Mouse (Mus musculus): Measurements from ENCODE around the gene Ccnb1. TPM values are rescaled to one million over a fixed set of nuclear protein-coding genes. Genes with fewer than 3 reads are reported as not detected.
A peak's percentile ranks its signal among the peaks of the same experiment; 100 is the strongest.

Ccnb1 gene
- 30.9 and 44.5 TPM in 2 replicates for polyA plus RNA-seq (2015; fragmentation: Nextera tagmentation; extraction: Ambion mirVana)

- under 1% methylated on average over 35 of the region's 35 CpGs for WGBS
- peak within 1 kb of the TSS; percentile 100 for H3K4me2 ChIP-seq
Measured at GRCm38 (mm10) chr13:100786414-100786867, at the start of gene Ccnb1. TSS of gene Ccnb1 (minus strand) at chr13:100786570.

GRCm38 (mm10) chr13:100834777-100835176 is 48.4 kb upstream of the Ccnb1 start:
- Histone ChIP-seq H3K4me2 (no peak overlapping the region), H3K36me3 (replicated peaks) (no peaks in the 10 kb centered on the region), H3K9me3 (no peaks in the 10 kb centered on the region), H3K4me1 (peaks cover 20% of the 10 kb centered on the region), H3K9ac (no peak overlapping the region), H3K4me3 (no peak overlapping the region), H3K27me3 (replicated peaks) (0 out of 2 replicates have a peak, but pooled peaks cover 4% of the 10 kb centered on the region), H3K27ac (no peak overlapping the region)
- no peak for ATAC-seq (replicated peaks)

More at GRCm38 (mm10) chr13:100786414-100786867, at the start of gene Ccnb1:
- H3K4me3 ChIP-seq = peak within 1 kb of the TSS; percentile 66
- ATAC-seq (replicated peaks) = peak; percentile 100
- H3K4me1 ChIP-seq = peaks cover 8% of the 10 kb centered on the region
- H3K9me3 ChIP-seq = no peaks in the 10 kb centered on the region
- no peak within 1 kb of the TSS for H3K27ac ChIP-seq
- no peaks in the 10 kb centered on the region for H3K27me3 ChIP-seq (replicated peaks)
- H3K9ac ChIP-seq = peak within 1 kb of the TSS; percentile 43
- no peaks in the 10 kb centered on the region for H3K36me3 ChIP-seq (replicated peaks)

GRCm38 (mm10) chr13:100833640-100834002 is 47.3 kb upstream of the Ccnb1 start:
- Histone ChIP-seq H3K27ac (peak overlapping the region; percentile 88; the same call in 1 of the 2 replicates), H3K9ac (no peak overlapping the region)

GRCm38 (mm10) chr13:100832741-100833639 is 46.6 kb upstream of the Ccnb1 start, which contains the start of gene Slc30a5:
TSS of gene Slc30a5 (minus strand) at chr13:100833427.
- peak; percentile 98 for ATAC-seq (replicated peaks)
- Histone ChIP-seq H3K9ac (peak within 1 kb of the TSS; percentile 89), H3K4me3 (peak within 1 kb of the TSS; percentile 86), H3K27me3 (replicated peaks) (0 out of 2 replicates have a peak, but pooled peaks cover 4% of the 10 kb centered on the region), H3K36me3 (replicated peaks) (no peaks in the 10 kb centered on the region), H3K4me1 (peaks cover 20% of the 10 kb centered on the region), H3K9me3 (no peaks in the 10 kb centered on the region), H3K27ac (peak within 1 kb of the TSS; percentile 88), H3K4me2 (peak within 1 kb of the TSS; percentile 80)
- WGBS = under 1% methylated on average over 92 of the region's 94 CpGs

More at GRCm38 (mm10) chr13:100833640-100834002, 47.3 kb upstream of the Ccnb1 start:
- ATAC-seq (replicated peaks) = no peak
- H3K4me3 ChIP-seq = peak overlapping the region; percentile 86
- H3K4me2 ChIP-seq = peak overlapping the region; percentile 80; the same call in 1 of the 2 replicates
- 0 out of 2 replicates have a peak, but pooled peaks cover 4% of the 10 kb centered on the region for H3K27me3 ChIP-seq (replicated peaks)
- WGBS = 53% methylated on average over 6 of the region's 6 CpGs
- H3K4me1 ChIP-seq = peaks cover 20% of the 10 kb centered on the region
- H3K36me3 ChIP-seq (replicated peaks) = no peaks in the 10 kb centered on the region
- H3K9me3 ChIP-seq = no peaks in the 10 kb centered on the region

GRCm38 (mm10) chr13:100832188-100832587 is 45.8 kb upstream of the Ccnb1 start:
- Histone ChIP-seq H3K27me3 (replicated peaks) (0 out of 2 replicates have a peak, but pooled peaks cover 4% of the 10 kb centered on the region), H3K4me2 (peak overlapping the region; percentile 80), H3K4me1 (peaks cover 20% of the 10 kb centered on the region), H3K9me3 (no peaks in the 10 kb centered on the region), H3K4me3 (peak overlapping the region; percentile 86), H3K27ac (no peak overlapping the region), H3K9ac (peak overlapping the region; percentile 89), H3K36me3 (replicated peaks) (0 out of 2 replicates have a peak, but pooled peaks cover under 1% of the 10 kb centered on the region)
- WGBS = 8% methylated on average over 8 of the region's 8 CpGs
- ATAC-seq (replicated peaks) = no peak

- Histone ChIP-seq H3K36me3 (replicated peaks) (0 out of 2 replicates have a peak, but pooled peaks cover 4% of the 10 kb centered on the region), H3K4me3 (no peak overlapping the region), H3K27me3 (replicated peaks) (no peaks in the 10 kb centered on the region), H3K4me1 (peaks cover 20% of the 10 kb centered on the region), H3K9me3 (no peaks in the 10 kb centered on the region), H3K27ac (no peak overlapping the region), H3K4me2 (no peak overlapping the region), H3K9ac (no peak overlapping the region)
- no peak for ATAC-seq (replicated peaks)
- 86% methylated on average over 6 of the region's 6 CpGs for WGBS
Measured at GRCm38 (mm10) chr13:100831123-100831522, 44.8 kb upstream of the Ccnb1 start.

GRCm38 (mm10) chr13:100825627-100826410 is 39.4 kb upstream of the Ccnb1 start:
- no peak for ATAC-seq (replicated peaks)
- Histone ChIP-seq H3K4me3 (no peak overlapping the region), H3K4me1 (0 out of 2 replicates have a peak, but pooled peaks cover 3% of the 10 kb centered on the region), H3K36me3 (replicated peaks) (peaks cover 24% of the 10 kb centered on the region; the same call in 1 of the 2 replicates), H3K27ac (no peak overlapping the region), H3K9ac (no peak overlapping the region), H3K4me2 (no peak overlapping the region), H3K9me3 (no peaks in the 10 kb centered on the region), H3K27me3 (replicated peaks) (no peaks in the 10 kb centered on the region)
- 90% methylated on average over 9 of the region's 9 CpGs for WGBS

GRCm38 (mm10) chr13:100824916-100825315 is 38.5 kb upstream of the Ccnb1 start:
- Histone ChIP-seq H3K9me3 (no peaks in the 10 kb centered on the region), H3K4me2 (no peak overlapping the region), H3K27ac (no peak overlapping the region), H3K4me1 (no peaks in the 10 kb centered on the region), H3K36me3 (replicated peaks) (peaks cover 31% of the 10 kb centered on the region; the same call in 1 of the 2 replicates), H3K27me3 (replicated peaks) (no peaks in the 10 kb centered on the region), H3K9ac (no peak overlapping the region), H3K4me3 (no peak overlapping the region)
- WGBS = 98% methylated on average over 3 of the region's 3 CpGs
- ATAC-seq (replicated peaks) = no peak

- no peak overlapping the region for H3K27ac ChIP-seq
- WGBS = 89% methylated on average over 6 of the region's 6 CpGs
- H3K9ac ChIP-seq = no peak overlapping the region
- no peaks in the 10 kb centered on the region for H3K9me3 ChIP-seq
- no peaks in the 10 kb centered on the region for H3K4me1 ChIP-seq
- H3K36me3 ChIP-seq (replicated peaks) = peaks cover 35% of the 10 kb centered on the region; the same call in 1 of the 2 replicates
- no peaks in the 10 kb centered on the region for H3K27me3 ChIP-seq (replicated peaks)
- no peak overlapping the region for H3K4me3 ChIP-seq
- no peak for ATAC-seq (replicated peaks)
- H3K4me2 ChIP-seq = no peak overlapping the region
Measured at GRCm38 (mm10) chr13:100824306-100824705, 37.9 kb upstream of the Ccnb1 start.

- 97% methylated on average over 3 of the region's 3 CpGs for WGBS
- Histone ChIP-seq H3K4me2 (no peak overlapping the region), H3K4me1 (no peaks in the 10 kb centered on the region), H3K4me3 (no peak overlapping the region), H3K9me3 (no peaks in the 10 kb centered on the region), H3K9ac (no peak overlapping the region), H3K27me3 (replicated peaks) (no peaks in the 10 kb centered on the region), H3K27ac (no peak overlapping the region), H3K36me3 (replicated peaks) (peaks cover 37% of the 10 kb centered on the region; the same call in 1 of the 2 replicates)
- ATAC-seq (replicated peaks) = no peak
Measured at GRCm38 (mm10) chr13:100823863-100824262, 37.5 kb upstream of the Ccnb1 start.

- WGBS = 93% methylated on average over 6 of the region's 6 CpGs
- Histone ChIP-seq H3K9ac (no peak overlapping the region), H3K27me3 (replicated peaks) (no peaks in the 10 kb centered on the region), H3K27ac (no peak overlapping the region), H3K9me3 (no peaks in the 10 kb centered on the region), H3K4me1 (no peaks in the 10 kb centered on the region), H3K36me3 (replicated peaks) (peaks cover 42% of the 10 kb centered on the region), H3K4me3 (no peak overlapping the region), H3K4me2 (no peak overlapping the region)
- ATAC-seq (replicated peaks) = no peak
Measured at GRCm38 (mm10) chr13:100814451-100814850, 28.1 kb upstream of the Ccnb1 start.

GRCm38 (mm10) chr13:100805776-100806175 is 19.4 kb upstream of the Ccnb1 start:
- ATAC-seq (replicated peaks) = no peak
- no peaks in the 10 kb centered on the region for H3K9me3 ChIP-seq
- H3K4me1 ChIP-seq = no peaks in the 10 kb centered on the region
- no peak overlapping the region for H3K27ac ChIP-seq
- no peaks in the 10 kb centered on the region for H3K27me3 ChIP-seq (replicated peaks)
- H3K4me3 ChIP-seq = no peak overlapping the region
- no peak overlapping the region for H3K4me2 ChIP-seq
- 94% methylated on average over 3 of the region's 3 CpGs for WGBS
- H3K36me3 ChIP-seq (replicated peaks) = peaks cover 60% of the 10 kb centered on the region
- no peak overlapping the region for H3K9ac ChIP-seq

Data from midbrain, embryonic 15.5 days (tissue).